Mouse (Mus musculus): ENCODE data around the gene Abcc1. TPM values are rescaled to one million over a fixed set of nuclear protein-coding genes. Genes with fewer than 3 reads are reported as not detected.

The Abcc1 gene
- 3.9 and 9.1 TPM in 2 replicates for polyA plus RNA-seq (2011; ENCODE audit: insufficient read depth, insufficient read length, low replicate concordance, missing spikeins)

DNA sequence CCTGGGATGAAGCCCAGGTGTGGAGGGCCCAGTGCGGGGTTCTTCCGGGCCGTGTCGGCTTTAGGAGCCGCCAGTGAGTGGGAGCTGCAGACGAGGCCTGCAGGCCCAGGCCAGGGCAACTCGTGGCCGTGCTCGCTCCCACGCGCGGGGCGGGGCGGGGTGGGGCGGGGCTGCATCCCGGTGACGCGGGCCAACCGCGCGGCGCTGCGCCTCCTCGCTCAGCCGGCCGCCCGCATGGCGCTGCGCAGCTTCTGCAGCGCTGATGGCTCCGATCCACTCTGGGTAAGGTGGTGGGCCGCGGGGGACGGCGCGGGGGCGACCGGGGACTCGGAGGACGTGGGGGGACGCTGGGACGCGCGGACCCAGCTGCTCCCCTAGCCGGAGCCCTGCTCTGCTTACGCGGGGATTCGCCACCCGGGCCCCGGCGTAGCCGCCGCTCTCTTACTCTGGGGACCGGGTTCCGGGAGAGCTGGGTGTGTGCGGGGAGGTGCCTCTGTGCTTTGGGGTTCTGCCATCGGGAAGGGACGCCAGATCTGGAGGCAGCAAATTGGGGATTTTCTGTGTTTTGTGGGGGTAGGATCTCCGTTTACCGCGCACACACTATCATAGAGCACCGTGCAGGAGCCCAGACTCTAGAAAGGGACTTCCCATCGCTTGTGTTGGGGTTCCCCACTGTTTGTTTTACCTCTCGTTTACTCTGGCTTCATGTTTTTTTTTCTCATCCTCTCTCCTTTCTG lies at the start of gene Abcc1:
Gene Abcc1, plus strand, starts transcription at position 197 of the 737 bp plus-strand sequence.
- Histone ChIP-seq H3K4me1 (ENCODE audit: control insufficient read depth, insufficient read depth, low read length) (peaks cover 2% of the 10 kb centered on the region; the same call in 1 of the 2 replicates), H3K27ac (ENCODE audit: control insufficient read depth, insufficient read depth, low read depth, low read length, poor library complexity) (peak within 1 kb of the TSS; percentile 11; the same call in 1 of the 2 replicates), H3K4me3 (replicated peaks; ENCODE audit: control insufficient read depth, low read depth, low read length) (peak within 1 kb of the TSS; percentile 71)
- TF ChIP-seq CTCF (IDR thresholded peaks at IDR 0.05; ENCODE audit: control insufficient read depth, insufficient read depth, low read length) (peak; percentile 0; the same call in 1 of the 2 replicates), POLR2A (IDR thresholded peaks at IDR 0.05; ENCODE audit: borderline replicate concordance, control insufficient read depth, low read depth, low read length) (no peak)
- WGBS: under 1% methylated on average over 64 of the region's 64 CpGs

DNA sequence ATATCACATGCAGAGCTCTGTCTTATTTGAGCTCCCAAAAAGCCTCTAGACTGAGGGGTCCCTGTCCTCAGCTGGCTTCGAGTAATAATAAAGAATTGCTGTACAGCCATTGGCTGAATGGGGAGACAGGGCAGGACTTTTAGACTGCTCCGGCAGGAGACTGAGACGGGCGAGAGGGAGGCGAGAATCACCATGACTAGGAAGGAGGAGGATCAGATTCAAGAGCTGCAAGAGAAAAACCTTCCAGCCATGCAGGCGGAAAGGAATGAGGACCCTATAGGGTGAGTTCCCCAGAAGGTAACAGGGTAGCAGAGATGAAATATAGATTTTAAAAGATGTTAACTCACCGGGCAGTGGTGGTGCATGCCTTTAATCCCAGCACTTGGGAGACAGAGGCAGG lies 48.4 kb upstream of the Abcc1 start:
- WGBS: 89% methylated on average over 7 of the region's 7 CpGs
- TF ChIP-seq CTCF (IDR thresholded peaks at IDR 0.05; ENCODE audit: control insufficient read depth, insufficient read depth, low read length) (no peak), POLR2A (IDR thresholded peaks at IDR 0.05; ENCODE audit: borderline replicate concordance, control insufficient read depth, low read depth, low read length) (no peak)
- Histone ChIP-seq H3K4me1 (ENCODE audit: control insufficient read depth, insufficient read depth, low read length) (no peaks in the 10 kb centered on the region; the same call in none of the 2 replicates), H3K4me3 (replicated peaks; ENCODE audit: control insufficient read depth, low read depth, low read length) (no peak overlapping the region), H3K27ac (ENCODE audit: control insufficient read depth, insufficient read depth, low read depth, low read length, poor library complexity) (no peak overlapping the region)

DNA sequence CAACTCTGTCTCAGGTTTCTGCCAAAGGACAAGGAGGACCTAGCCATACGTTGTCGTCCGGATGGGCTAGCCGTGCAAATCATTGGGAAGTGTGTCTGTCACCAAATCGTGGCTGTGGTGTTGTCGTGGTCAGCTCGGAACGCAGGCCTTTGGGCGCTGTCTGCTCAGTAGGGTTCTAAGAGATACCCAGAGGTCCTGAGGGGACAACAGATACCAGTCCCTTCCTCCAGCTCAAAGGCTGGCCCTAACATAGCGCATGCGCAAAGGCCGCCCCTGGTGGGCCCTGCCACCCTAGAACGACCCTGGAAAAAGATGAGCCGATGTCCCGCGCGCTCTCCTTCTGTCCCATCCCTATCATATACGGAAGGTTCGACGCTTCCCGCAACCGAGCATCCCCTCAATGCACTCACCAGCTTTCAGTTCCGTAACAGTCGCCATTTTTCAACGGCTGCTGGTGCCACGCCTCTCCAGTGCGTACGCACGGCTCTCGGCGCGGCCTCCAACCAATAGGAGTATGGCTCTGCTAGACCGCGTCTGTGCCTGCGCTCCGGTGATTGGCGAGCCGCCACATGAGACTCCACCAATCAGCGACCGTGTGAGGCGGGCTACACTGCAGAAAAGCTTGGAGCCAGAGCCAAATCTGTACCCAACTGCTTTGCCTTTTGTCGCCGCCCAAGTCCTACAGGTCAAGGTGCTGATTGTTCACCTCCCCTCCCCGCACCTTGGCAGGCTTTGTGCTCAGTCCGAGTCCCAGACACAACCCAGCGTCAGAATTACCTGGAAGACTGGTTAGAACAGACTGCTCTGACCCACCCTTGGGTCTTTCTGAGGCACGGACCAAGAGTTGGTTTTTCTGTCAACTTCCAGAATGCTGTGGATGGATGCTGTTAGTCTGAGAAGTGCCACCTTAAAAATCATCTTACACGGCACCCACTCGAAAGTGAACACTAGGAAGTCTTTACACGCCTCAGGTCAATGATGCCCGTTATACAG lies 44.2 kb upstream of the Abcc1 start, which contains the start of gene Fopnl:
Gene Fopnl, minus strand, starts transcription at position 522 of the 993 bp plus-strand sequence.
- under 1% methylated on average over 51 of the region's 51 CpGs for WGBS
- peak within 1 kb of the TSS; percentile 77 for H3K27ac ChIP-seq (ENCODE audit: control insufficient read depth, insufficient read depth, low read depth, low read length, poor library complexity)
- no peaks in the 10 kb centered on the region for H3K4me1 ChIP-seq (ENCODE audit: control insufficient read depth, insufficient read depth, low read length)
- H3K4me3 ChIP-seq (replicated peaks; ENCODE audit: control insufficient read depth, low read depth, low read length): peak within 1 kb of the TSS; percentile 85
- TF ChIP-seq CTCF (IDR thresholded peaks at IDR 0.05; ENCODE audit: control insufficient read depth, insufficient read depth, low read length): no peak
- TF ChIP-seq POLR2A (IDR thresholded peaks at IDR 0.05; ENCODE audit: borderline replicate concordance, control insufficient read depth, low read depth, low read length): peak; percentile 78

DNA sequence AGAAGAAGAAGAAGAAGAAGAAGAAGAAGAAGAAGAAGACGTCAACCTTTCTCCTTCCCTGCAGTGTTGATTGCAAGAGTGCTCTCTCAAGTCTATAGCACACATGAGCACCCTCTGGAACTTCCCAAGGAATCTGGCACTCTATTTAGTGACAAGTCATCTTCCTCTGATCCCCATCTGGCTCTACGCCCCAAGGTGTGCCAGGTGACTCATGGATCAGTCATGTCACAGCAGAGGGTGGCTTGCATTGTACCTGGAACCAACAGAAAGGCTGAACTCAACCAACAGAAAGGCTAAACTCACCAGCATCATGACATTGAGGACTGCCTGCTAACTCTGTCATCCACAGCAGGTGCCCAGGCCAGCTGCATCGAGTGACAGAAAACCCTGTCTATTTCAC lies 41.7 kb upstream of the Abcc1 start:
- no peak for TF ChIP-seq CTCF (IDR thresholded peaks at IDR 0.05; ENCODE audit: control insufficient read depth, insufficient read depth, low read length)
- TF ChIP-seq POLR2A (IDR thresholded peaks at IDR 0.05; ENCODE audit: borderline replicate concordance, control insufficient read depth, low read depth, low read length): no peak
- 78% methylated on average over 3 of the region's 3 CpGs for WGBS
- Histone ChIP-seq H3K4me3 (replicated peaks; ENCODE audit: control insufficient read depth, low read depth, low read length) (no peak overlapping the region), H3K27ac (ENCODE audit: control insufficient read depth, insufficient read depth, low read depth, low read length, poor library complexity) (no peak overlapping the region), H3K4me1 (ENCODE audit: control insufficient read depth, insufficient read depth, low read length) (no peaks in the 10 kb centered on the region)

DNA sequence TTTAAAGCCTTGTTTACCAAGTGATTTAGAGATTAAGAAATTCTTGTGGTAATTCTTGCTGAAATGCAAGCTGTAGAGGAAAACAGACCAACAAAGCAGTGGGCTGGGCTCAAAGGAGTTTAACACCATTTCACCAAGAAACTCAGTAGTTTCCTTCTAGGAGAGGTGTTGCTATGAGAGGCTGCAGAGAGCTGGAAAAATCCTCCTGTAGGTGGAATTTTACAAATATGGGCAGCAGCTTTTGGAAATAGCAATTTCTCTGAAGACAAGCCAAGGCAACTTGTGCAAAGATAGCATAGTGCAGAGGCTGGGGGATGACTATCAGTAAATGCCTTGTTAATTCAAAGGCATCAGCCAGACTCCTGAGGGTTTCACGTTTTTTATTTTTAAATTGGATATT lies 40.9 kb upstream of the Abcc1 start:
- Histone ChIP-seq H3K27ac (ENCODE audit: control insufficient read depth, insufficient read depth, low read depth, low read length, poor library complexity) (no peak overlapping the region), H3K4me3 (replicated peaks; ENCODE audit: control insufficient read depth, low read depth, low read length) (no peak overlapping the region), H3K4me1 (ENCODE audit: control insufficient read depth, insufficient read depth, low read length) (no peaks in the 10 kb centered on the region)
- TF ChIP-seq CTCF (IDR thresholded peaks at IDR 0.05; ENCODE audit: control insufficient read depth, insufficient read depth, low read length) (no peak), POLR2A (IDR thresholded peaks at IDR 0.05; ENCODE audit: borderline replicate concordance, control insufficient read depth, low read depth, low read length) (no peak)
- 76% methylated on average over 1 of the region's 1 CpGs for WGBS

DNA sequence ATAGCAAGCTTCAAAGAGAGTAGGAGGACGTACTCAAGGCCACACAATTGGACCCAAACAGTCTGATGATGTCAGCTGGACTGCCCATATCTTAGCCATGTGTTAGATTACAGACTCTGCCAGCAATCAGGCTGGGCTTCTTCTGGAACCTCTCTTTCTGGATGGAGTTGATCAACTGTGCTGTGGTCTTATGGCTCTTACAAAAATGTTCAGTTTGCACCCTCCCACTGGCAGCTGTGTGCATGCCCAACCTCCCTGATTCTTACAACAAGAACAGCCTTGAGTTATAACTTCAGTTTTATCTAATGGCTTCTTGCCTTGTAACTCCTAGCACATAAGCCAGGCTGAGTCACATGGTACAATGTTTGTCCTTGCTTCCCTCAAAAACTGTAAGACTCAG lies 33.2 kb upstream of the Abcc1 start:
- Histone ChIP-seq H3K4me1 (ENCODE audit: control insufficient read depth, insufficient read depth, low read length) (no peaks in the 10 kb centered on the region), H3K27ac (ENCODE audit: control insufficient read depth, insufficient read depth, low read depth, low read length, poor library complexity) (no peak overlapping the region), H3K4me3 (replicated peaks; ENCODE audit: control insufficient read depth, low read depth, low read length) (no peak overlapping the region)
- 68% methylated on average over 1 of the region's 1 CpGs for WGBS
- TF ChIP-seq POLR2A (IDR thresholded peaks at IDR 0.05; ENCODE audit: borderline replicate concordance, control insufficient read depth, low read depth, low read length) (no peak), CTCF (IDR thresholded peaks at IDR 0.05; ENCODE audit: control insufficient read depth, insufficient read depth, low read length) (no peak)

DNA sequence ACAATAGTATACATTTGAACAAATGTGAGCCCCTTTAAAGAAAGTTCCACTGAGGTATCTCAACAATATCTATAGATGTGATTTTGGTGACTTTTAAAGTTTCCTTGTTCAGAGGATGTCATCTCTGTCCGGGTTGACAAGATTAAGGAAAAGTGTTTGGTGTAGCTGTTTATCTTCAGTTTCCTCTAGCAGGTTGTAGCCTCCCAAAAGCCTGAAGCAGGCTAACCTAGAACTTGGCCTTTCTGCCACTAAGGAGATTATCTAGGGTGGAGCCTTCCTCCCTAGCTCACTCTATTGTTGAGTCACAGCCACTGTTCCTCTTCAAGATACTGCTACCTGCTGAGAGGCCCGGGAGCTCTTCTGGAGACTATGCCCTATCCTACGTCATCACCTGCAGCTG lies 16.4 kb upstream of the Abcc1 start:
- no peak for TF ChIP-seq POLR2A (IDR thresholded peaks at IDR 0.05; ENCODE audit: borderline replicate concordance, control insufficient read depth, low read depth, low read length)
- H3K27ac ChIP-seq (ENCODE audit: control insufficient read depth, insufficient read depth, low read depth, low read length, poor library complexity): no peak overlapping the region
- no peaks in the 10 kb centered on the region for H3K4me1 ChIP-seq (ENCODE audit: control insufficient read depth, insufficient read depth, low read length)
- H3K4me3 ChIP-seq (replicated peaks; ENCODE audit: control insufficient read depth, low read depth, low read length): no peak overlapping the region
- WGBS: 57% methylated on average over 3 of the region's 3 CpGs

DNA sequence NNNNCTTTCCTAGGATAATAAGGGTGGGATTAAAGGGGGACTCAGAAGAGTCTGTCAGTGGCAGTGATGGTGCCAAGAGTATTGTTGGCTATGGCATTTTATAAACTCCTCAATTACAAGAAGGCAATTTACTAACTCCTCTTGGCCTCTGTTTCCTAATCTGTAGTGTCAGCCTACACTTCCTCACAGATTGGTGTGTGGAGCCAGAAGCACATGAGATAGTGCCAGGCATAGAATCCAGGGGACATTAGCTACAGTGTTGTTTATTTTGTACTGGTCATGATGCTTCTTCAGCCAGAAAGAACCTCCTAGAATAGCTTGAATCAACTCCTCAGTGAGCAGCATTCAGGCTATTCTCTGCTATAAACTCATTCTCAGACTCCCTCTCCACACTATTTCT lies 9.8 kb upstream of the Abcc1 start:
- Histone ChIP-seq H3K4me3 (replicated peaks; ENCODE audit: control insufficient read depth, low read depth, low read length) (no peak overlapping the region), H3K4me1 (ENCODE audit: control insufficient read depth, insufficient read depth, low read length) (peaks cover 3% of the 10 kb centered on the region; the same call in 1 of the 2 replicates), H3K27ac (ENCODE audit: control insufficient read depth, insufficient read depth, low read depth, low read length, poor library complexity) (no peak overlapping the region)
- no peak for TF ChIP-seq CTCF (IDR thresholded peaks at IDR 0.05; ENCODE audit: control insufficient read depth, insufficient read depth, low read length)
- no peak for TF ChIP-seq POLR2A (IDR thresholded peaks at IDR 0.05; ENCODE audit: borderline replicate concordance, control insufficient read depth, low read depth, low read length)
